Mouse (Mus musculus) ES-CJ7 (cell line): ENCODE measurements at regions not wholly inside any gene's neighbourhood (a gene's known extent, or its start where the extent isn't known, plus 50 kb on each side); places are given as distances from the start of the nearest gene placed in this dataset.

Experiments
- DNase-seq: peaks from one replicate; pipeline ENCODE4 v3.0.0; 2011; ENCODE audit warnings: low read depth, low spot score

DNA sequence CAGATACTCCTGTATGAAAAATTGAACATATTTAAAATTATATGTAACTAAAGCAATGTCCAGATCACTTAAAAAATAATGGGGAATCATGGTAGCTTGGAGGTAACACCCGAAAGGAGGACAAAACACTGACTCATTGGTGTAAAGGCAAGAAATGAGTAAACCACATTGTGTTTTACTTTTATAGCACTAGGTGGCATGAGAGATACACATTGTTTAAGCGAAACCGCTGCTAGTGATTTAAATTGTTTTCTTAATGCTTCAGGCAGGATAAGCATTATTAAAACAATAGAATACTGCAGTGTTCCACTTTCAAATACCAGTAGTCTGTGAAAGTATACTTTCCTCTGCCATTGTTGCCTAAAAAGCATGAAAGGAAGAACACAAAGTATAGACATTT, 158.5 kb upstream of the 4930595M18Rik start:
- peak; percentile 2 for DNase-seq
